Mouse (Mus musculus): ENCODE results near the gene Nyap1. TPM values are rescaled to one million over a fixed set of nuclear protein-coding genes. Genes with fewer than 3 reads are reported as not detected.

Gene Nyap1
- polyA plus RNA-seq, 2 experiments: 1.2 to 19.7 TPM

GRCm38 (mm10) chr5:137756882-137757661, 15.7 kb upstream of the Nyap1 start:
- no peak overlapping the region for H3K4me3 ChIP-seq (replicated peaks; ENCODE audit: low read length)
- no peak overlapping the region for H3K9ac ChIP-seq (ENCODE audit: low read depth, low read length, severe bottlenecking)
- H3K27ac ChIP-seq (replicated peaks; ENCODE audit: low read depth, low read length): no peak overlapping the region
- H3K9me3 ChIP-seq (ENCODE audit: control insufficient read depth, low read length): no peaks in the 10 kb centered on the region
- ATAC-seq (ENCODE audit: low FRiP score, low read depth) (peak; percentile 46), DNase-seq (ENCODE audit: low spot score) (peak; percentile 87)
- H3K27me3 ChIP-seq (ENCODE audit: control insufficient read depth, insufficient read depth, low read length): no peaks in the 10 kb centered on the region
- no peak for TF ChIP-seq POLR2A (IDR thresholded peaks at IDR 0.05; ENCODE audit: borderline replicate concordance, extremely low read depth, insufficient read depth, insufficient read length)
- H3K36me3 ChIP-seq (ENCODE audit: control insufficient read depth, insufficient read depth, low read length): peaks cover 68% of the 10 kb centered on the region
- no peak overlapping the region for H3K4me2 ChIP-seq (replicated peaks; ENCODE audit: low read depth, low read length, severe bottlenecking)
- 48% methylated on average over 10 of the region's 10 CpGs for WGBS
- no peaks in the 10 kb centered on the region for H3K4me1 ChIP-seq (ENCODE audit: control insufficient read depth, insufficient read depth, low read length)

GRCm38 (mm10) chr5:137756106-137756505, 14.7 kb upstream of the Nyap1 start:
- peaks cover 77% of the 10 kb centered on the region for H3K36me3 ChIP-seq (ENCODE audit: control insufficient read depth, insufficient read depth, low read length)
- no peak for DNase-seq (ENCODE audit: low spot score)
- WGBS: 75% methylated on average over 3 of the region's 3 CpGs

GRCm38 (mm10) chr5:137755425-137755824, 14.0 kb upstream of the Nyap1 start:
- no peak overlapping the region for H3K9ac ChIP-seq (ENCODE audit: low read depth, low read length, severe bottlenecking)
- TF ChIP-seq POLR2A (IDR thresholded peaks at IDR 0.05; ENCODE audit: borderline replicate concordance, extremely low read depth, insufficient read depth, insufficient read length): no peak
- peaks cover 84% of the 10 kb centered on the region for H3K36me3 ChIP-seq (ENCODE audit: control insufficient read depth, insufficient read depth, low read length)
- H3K4me3 ChIP-seq (replicated peaks; ENCODE audit: low read length): no peak overlapping the region
- DNase-seq (ENCODE audit: low spot score) (no peak), ATAC-seq (ENCODE audit: low FRiP score, low read depth) (no peak)
- H3K4me1 ChIP-seq (ENCODE audit: control insufficient read depth, insufficient read depth, low read length): no peaks in the 10 kb centered on the region
- H3K9me3 ChIP-seq (ENCODE audit: control insufficient read depth, low read length): no peaks in the 10 kb centered on the region
- H3K27me3 ChIP-seq (ENCODE audit: control insufficient read depth, insufficient read depth, low read length): no peaks in the 10 kb centered on the region
- no peak overlapping the region for H3K4me2 ChIP-seq (replicated peaks; ENCODE audit: low read depth, low read length, severe bottlenecking)
- no peak overlapping the region for H3K27ac ChIP-seq (replicated peaks; ENCODE audit: low read depth, low read length)
- WGBS: 84% methylated on average over 5 of the region's 5 CpGs

More at GRCm38 (mm10) chr5:137756106-137756505, 14.7 kb upstream of the Nyap1 start:
- ATAC-seq (ENCODE audit: low FRiP score, low read depth): no peak
- Histone ChIP-seq H3K27me3 (ENCODE audit: control insufficient read depth, insufficient read depth, low read length) (no peaks in the 10 kb centered on the region), H3K9ac (ENCODE audit: low read depth, low read length, severe bottlenecking) (no peak overlapping the region), H3K4me2 (replicated peaks; ENCODE audit: low read depth, low read length, severe bottlenecking) (no peak overlapping the region), H3K4me3 (replicated peaks; ENCODE audit: low read length) (no peak overlapping the region), H3K9me3 (ENCODE audit: control insufficient read depth, low read length) (no peaks in the 10 kb centered on the region), H3K4me1 (ENCODE audit: control insufficient read depth, insufficient read depth, low read length) (no peaks in the 10 kb centered on the region), H3K27ac (replicated peaks; ENCODE audit: low read depth, low read length) (no peak overlapping the region)
- TF ChIP-seq POLR2A (IDR thresholded peaks at IDR 0.05; ENCODE audit: borderline replicate concordance, extremely low read depth, insufficient read depth, insufficient read length): no peak

GRCm38 (mm10) chr5:137753111-137753832, 11.9 kb upstream of the Nyap1 start:
- no peak for TF ChIP-seq POLR2A (IDR thresholded peaks at IDR 0.05; ENCODE audit: borderline replicate concordance, extremely low read depth, insufficient read depth, insufficient read length)
- Histone ChIP-seq H3K4me1 (ENCODE audit: control insufficient read depth, insufficient read depth, low read length) (peaks cover 12% of the 10 kb centered on the region), H3K9me3 (ENCODE audit: control insufficient read depth, low read length) (no peaks in the 10 kb centered on the region), H3K9ac (ENCODE audit: low read depth, low read length, severe bottlenecking) (no peak overlapping the region), H3K4me3 (replicated peaks; ENCODE audit: low read length) (no peak overlapping the region), H3K27me3 (ENCODE audit: control insufficient read depth, insufficient read depth, low read length) (no peaks in the 10 kb centered on the region), H3K4me2 (replicated peaks; ENCODE audit: low read depth, low read length, severe bottlenecking) (no peak overlapping the region), H3K27ac (replicated peaks; ENCODE audit: low read depth, low read length) (no peak overlapping the region), H3K36me3 (ENCODE audit: control insufficient read depth, insufficient read depth, low read length) (peaks cover 68% of the 10 kb centered on the region)
- 74% methylated on average over 13 of the region's 13 CpGs for WGBS
- no peak for ATAC-seq (ENCODE audit: low FRiP score, low read depth)
- no peak for DNase-seq (ENCODE audit: low spot score)

GRCm38 (mm10) chr5:137751988-137752387, 10.6 kb upstream of the Nyap1 start:
- Histone ChIP-seq H3K9ac (ENCODE audit: low read depth, low read length, severe bottlenecking) (no peak overlapping the region), H3K4me2 (replicated peaks; ENCODE audit: low read depth, low read length, severe bottlenecking) (no peak overlapping the region), H3K4me3 (replicated peaks; ENCODE audit: low read length) (no peak overlapping the region), H3K4me1 (ENCODE audit: control insufficient read depth, insufficient read depth, low read length) (peaks cover 20% of the 10 kb centered on the region), H3K27ac (replicated peaks; ENCODE audit: low read depth, low read length) (no peak overlapping the region), H3K27me3 (ENCODE audit: control insufficient read depth, insufficient read depth, low read length) (no peaks in the 10 kb centered on the region), H3K36me3 (ENCODE audit: control insufficient read depth, insufficient read depth, low read length) (peaks cover 57% of the 10 kb centered on the region), H3K9me3 (ENCODE audit: control insufficient read depth, low read length) (no peaks in the 10 kb centered on the region)
- 88% methylated on average over 6 of the region's 6 CpGs for WGBS
- ATAC-seq (ENCODE audit: low FRiP score, low read depth) (no peak), DNase-seq (ENCODE audit: low spot score) (no peak)
- no peak for TF ChIP-seq POLR2A (IDR thresholded peaks at IDR 0.05; ENCODE audit: borderline replicate concordance, extremely low read depth, insufficient read depth, insufficient read length)
